ENCODE assay signal across 10 mouse cellular contexts in the genomic region with DNA sequence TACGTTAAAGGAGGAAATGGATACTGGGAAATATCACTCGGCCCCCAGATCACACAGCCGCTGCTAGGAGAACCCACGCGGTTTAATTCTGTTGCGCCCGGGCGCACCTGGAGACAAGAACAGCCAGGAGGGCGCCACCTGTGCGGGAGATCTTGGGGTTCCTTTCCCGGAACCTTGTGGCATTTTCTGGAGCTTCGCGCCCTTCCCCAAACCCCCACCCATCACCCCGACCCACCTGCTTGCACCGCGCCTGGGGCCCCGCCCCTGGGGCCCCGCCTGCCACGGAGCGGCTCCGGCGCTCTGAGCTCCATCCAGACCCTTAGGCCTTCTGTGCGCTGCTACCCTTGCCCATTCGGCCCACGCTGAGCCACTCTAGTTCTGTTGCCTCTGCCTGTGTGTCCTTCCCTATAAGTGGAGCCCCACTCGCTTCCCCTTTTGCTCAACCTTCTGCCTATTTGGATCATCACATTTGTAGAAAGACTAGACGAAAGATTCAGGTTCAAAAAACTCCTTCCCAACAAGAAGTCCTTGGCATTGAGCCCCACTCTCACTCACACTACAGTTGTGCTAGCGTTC. TPM values are rescaled to one million over a fixed set of nuclear protein-coding genes. Genes with fewer than 3 reads are reported as not detected.
A peak's percentile ranks its signal among the peaks of the same experiment; 100 is the strongest.
DNase-seq lines count a peak whose midpoint lies in the region; ATAC-seq lines count a peak whose summit lies in the region.
"Had no signal": no experiment of that assay in that cellular context is flagged by ENCODE, and none has a peak within 500 bp of the region (broad histone marks: within the 10 kb centered on the region; RNA-seq: fewer than 3 reads in every experiment).

No protein-coding gene starts in this region.

- H3K27me3 ChIP-seq in kidney, embryonic 14.5 days (ENCODE audit: control insufficient read depth, insufficient read depth, low read length), result peaks cover 32% of the 10 kb centered on the region
- H3K27me3 ChIP-seq in embryonic facial prominence, embryonic 12.5 days, result peaks cover 52% of the 10 kb centered on the region
- H3K27me3 ChIP-seq in hindbrain, embryonic 14.5 days (ENCODE audit: control insufficient read depth, insufficient read depth, low read length), result peaks cover 23% of the 10 kb centered on the region
- H3K27me3 ChIP-seq in midbrain, embryonic 16.5 days (ENCODE audit: control insufficient read depth, insufficient read depth, low read depth, low read length), result peaks cover 8% of the 10 kb centered on the region; the same call in 1 of the 2 replicates

- H3K4me2 ChIP-seq in kidney, embryonic 14.5 days (replicated peaks; ENCODE audit: low read depth, low read length), result peak overlapping the region; percentile 38
- H3K4me2 ChIP-seq in embryonic facial prominence, embryonic 12.5 days (replicated peaks), result peak overlapping the region; percentile 28; the same call in 1 of the 2 replicates
- 0 out of 2 replicates have a peak overlapping the region, but pooled peaks have one; percentile 7 for H3K4me2 ChIP-seq in hindbrain, embryonic 14.5 days (replicated peaks)
- peak overlapping the region; percentile 32; the same call in 1 of the 2 replicates for H3K4me2 ChIP-seq in midbrain, embryonic 16.5 days (ENCODE audit: low read length)
- H3K4me2 ChIP-seq: heart, embryonic 15.5 days had no signal

- H3K4me3 ChIP-seq in kidney, embryonic 14.5 days (ENCODE audit: low read length), result no peak overlapping the region
- H3K4me3 ChIP-seq in embryonic facial prominence, embryonic 12.5 days, result no peak overlapping the region
- no peak overlapping the region for H3K4me3 ChIP-seq in hindbrain, embryonic 14.5 days (replicated peaks; ENCODE audit: low read length)
- no peak overlapping the region for H3K4me3 ChIP-seq in midbrain, embryonic 16.5 days (ENCODE audit: low read depth, low read length)
- H3K4me3 ChIP-seq: heart, embryonic 15.5 days had no signal

- DNase-seq in kidney, postnatal 25 days, result no peak
- DNase-seq in hindbrain, embryonic 14.5 days (ENCODE audit: low spot score), result no peak
- DNase-seq in T-cell, adult 2 months (ENCODE audit: low spot score), result no peak
- no peak for DNase-seq in left cerebral cortex, postnatal 10 days (ENCODE audit: extremely low spot score in 1 of 2, low spot score in 2 of 2)
- DNase-seq in kidney, adult 11 months, result no peak
- DNase-seq: right cerebral cortex, postnatal 14 days had no signal

- H3K9me3 ChIP-seq in kidney, embryonic 14.5 days (ENCODE audit: control insufficient read depth, low read length), result no peaks in the 10 kb centered on the region
- no peaks in the 10 kb centered on the region for H3K9me3 ChIP-seq in embryonic facial prominence, embryonic 12.5 days
- no peaks in the 10 kb centered on the region for H3K9me3 ChIP-seq in hindbrain, embryonic 14.5 days (ENCODE audit: control insufficient read depth, low read length)
- no peaks in the 10 kb centered on the region for H3K9me3 ChIP-seq in midbrain, embryonic 16.5 days (replicated peaks; ENCODE audit: control insufficient read depth, low read length, poor library complexity, severe bottlenecking)
- H3K9me3 ChIP-seq: heart, embryonic 15.5 days had no signal

- H3K36me3 ChIP-seq in kidney, embryonic 14.5 days (ENCODE audit: control insufficient read depth, insufficient read depth, low read length), result no peaks in the 10 kb centered on the region
- no peaks in the 10 kb centered on the region for H3K36me3 ChIP-seq in embryonic facial prominence, embryonic 12.5 days
- no peaks in the 10 kb centered on the region for H3K36me3 ChIP-seq in hindbrain, embryonic 14.5 days (replicated peaks; ENCODE audit: control insufficient read depth, insufficient read depth)
- no peaks in the 10 kb centered on the region for H3K36me3 ChIP-seq in midbrain, embryonic 16.5 days (ENCODE audit: control insufficient read depth, insufficient read depth, low read length)
- H3K36me3 ChIP-seq: heart, embryonic 15.5 days had no signal

- WGBS in kidney, embryonic 14.5 days, result 14% methylated on average over 28 of the region's 28 CpGs
- WGBS in embryonic facial prominence, embryonic 12.5 days, result 12% methylated on average over 28 of the region's 28 CpGs
- 23% methylated on average over 28 of the region's 28 CpGs for WGBS in hindbrain, embryonic 14.5 days
- WGBS in midbrain, embryonic 16.5 days, result 16% methylated on average over 28 of the region's 28 CpGs

- ATAC-seq in kidney, embryonic 14.5 days (ENCODE audit: low FRiP score, low TSS enrichment), result no peak
- ATAC-seq in embryonic facial prominence, embryonic 12.5 days (ENCODE audit: insufficient number of reproducible peaks, insufficient read depth, low FRiP score, low TSS enrichment), result no peak
- no peak for ATAC-seq in hindbrain, embryonic 14.5 days (ENCODE audit: low FRiP score)
- ATAC-seq in midbrain, embryonic 16.5 days, result no peak

- no peak overlapping the region for H3K9ac ChIP-seq in kidney, embryonic 14.5 days (ENCODE audit: low read depth, low read length)
- H3K9ac ChIP-seq in embryonic facial prominence, embryonic 12.5 days, result no peak overlapping the region
- H3K9ac ChIP-seq in hindbrain, embryonic 14.5 days, result no peak overlapping the region
- no peak overlapping the region for H3K9ac ChIP-seq in midbrain, embryonic 16.5 days (ENCODE audit: low read depth, low read length)
- H3K9ac ChIP-seq: heart, embryonic 15.5 days had no signal

- H3K27ac ChIP-seq in kidney, embryonic 14.5 days (ENCODE audit: low read depth, low read length), result no peak overlapping the region
- no peak overlapping the region for H3K27ac ChIP-seq in embryonic facial prominence, embryonic 12.5 days
- H3K27ac ChIP-seq in hindbrain, embryonic 14.5 days, result no peak overlapping the region
- H3K27ac ChIP-seq in midbrain, embryonic 16.5 days (ENCODE audit: low read length), result no peak overlapping the region
- H3K27ac ChIP-seq: heart, embryonic 15.5 days had no signal

- intact Hi-C loops in left cerebral cortex, postnatal 10 days (cut with DNase I), result no loop called here

- no peaks in the 10 kb centered on the region for H3K4me1 ChIP-seq in kidney, embryonic 14.5 days (ENCODE audit: control insufficient read depth, insufficient read depth, low read length)
- peaks cover 13% of the 10 kb centered on the region; the same call in 1 of the 2 replicates for H3K4me1 ChIP-seq in embryonic facial prominence, embryonic 12.5 days
- H3K4me1 ChIP-seq in hindbrain, embryonic 14.5 days (replicated peaks; ENCODE audit: control insufficient read depth, insufficient read depth, low read length), result no peaks in the 10 kb centered on the region
- no peaks in the 10 kb centered on the region for H3K4me1 ChIP-seq in midbrain, embryonic 16.5 days (ENCODE audit: control insufficient read depth, insufficient read depth, low read length)

RNA-seq across cellular contexts. Expression of gene Lgr6, which starts 19.7 kb away (rescaled TPM):
- 0.66 and 0.81 TPM in 2 replicates for polyA plus RNA-seq in kidney, embryonic 14.5 days (2014; fragmentation: Nextera tagmentation; extraction: Ambion mirVana)
- 3.5 and 3.9 TPM in 2 replicates for polyA plus RNA-seq in embryonic facial prominence, embryonic 12.5 days (2016; fragmentation: Nextera tagmentation; extraction: Ambion mirVana)
- polyA plus RNA-seq in hindbrain, embryonic 14.5 days (2014; fragmentation: Nextera tagmentation; extraction: Ambion mirVana), result 1.2 and 1.4 TPM in 2 replicates
- 1.1 and 1.2 TPM in 2 replicates for polyA plus RNA-seq in midbrain, embryonic 16.5 days (2015; fragmentation: Nextera tagmentation; extraction: Ambion mirVana)
- total RNA-seq in left cerebral cortex, postnatal 10 days (2021), result 1 to 10 TPM; 2.6 to 3.1 TPM

RNA-seq across cellular contexts. Expression of gene Ptpn7, which starts 47.1 kb away (rescaled TPM):
- 0.66 and 0.83 TPM in 2 replicates for polyA plus RNA-seq in kidney, embryonic 14.5 days (2014; fragmentation: Nextera tagmentation; extraction: Ambion mirVana)
- polyA plus RNA-seq in embryonic facial prominence, embryonic 12.5 days (2016; fragmentation: Nextera tagmentation; extraction: Ambion mirVana), result 1.4 and 1.7 TPM in 2 replicates
- polyA plus RNA-seq in hindbrain, embryonic 14.5 days (2014; fragmentation: Nextera tagmentation; extraction: Ambion mirVana), result 0.11 and 0.22 TPM in 2 replicates
- 0.11 and 0.26 TPM in 2 replicates for polyA plus RNA-seq in midbrain, embryonic 16.5 days (2015; fragmentation: Nextera tagmentation; extraction: Ambion mirVana)
- under 1 TPM in 1 of 2 experiments, not detected in 1; 0.22 TPM for total RNA-seq in left cerebral cortex, postnatal 10 days (2021)
